Mouse (Mus musculus): ENCODE results near the gene Traf3ip2. TPM values are rescaled to one million over a fixed set of nuclear protein-coding genes. Genes with fewer than 3 reads are reported as not detected.

Gene Traf3ip2
- polyA plus RNA-seq, 1 experiment from 2014 or later: 6.0 TPM

DNA sequence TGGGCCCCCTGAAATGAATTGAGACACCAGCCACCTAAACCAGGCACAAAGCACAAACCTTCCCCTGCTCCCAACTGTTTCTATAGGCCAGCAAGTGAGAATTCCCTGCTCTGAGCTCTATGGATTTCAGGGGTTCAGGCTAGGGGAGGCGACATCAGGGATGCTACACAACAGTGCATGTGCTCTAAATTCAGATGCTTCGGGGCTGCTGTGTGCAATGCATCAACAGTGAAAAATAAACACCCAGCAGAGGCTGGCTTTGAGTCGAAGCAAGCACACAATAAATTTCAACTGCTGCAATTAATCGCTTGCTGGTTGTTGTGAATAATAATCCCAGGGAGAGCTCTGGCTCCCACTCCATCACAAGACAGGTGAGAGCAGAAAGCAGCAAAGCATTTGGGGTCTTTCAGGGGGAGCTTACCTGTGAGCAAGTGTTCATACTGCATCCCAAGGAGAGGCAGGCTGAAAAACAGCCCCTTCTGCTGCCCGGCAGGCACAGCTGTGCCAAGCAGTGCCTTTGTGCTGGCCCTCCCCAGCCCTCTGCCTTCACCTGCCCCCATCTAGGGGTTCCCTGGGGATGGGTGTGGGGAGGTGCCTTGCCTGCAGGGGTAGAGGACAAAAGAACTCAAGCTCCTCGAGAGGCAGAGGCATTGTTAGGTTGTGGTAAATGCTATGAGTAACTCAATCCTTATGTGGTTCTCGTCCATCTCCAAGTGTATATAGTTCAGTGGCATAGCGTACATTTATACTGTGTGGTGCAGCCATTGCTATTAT lies 24.6 kb upstream of the Traf3ip2 start:
- no peaks in the 10 kb centered on the region for H3K36me3 ChIP-seq (replicated peaks)
- peak; percentile 45; the same call in 1 of the 2 replicates for ATAC-seq (ENCODE audit: low FRiP score)
- H3K27ac ChIP-seq: peak overlapping the region; percentile 75
- H3K4me2 ChIP-seq: no peak overlapping the region
- H3K4me3 ChIP-seq (replicated peaks): no peak overlapping the region
- H3K9me3 ChIP-seq: peaks cover 9% of the 10 kb centered on the region; the same call in 1 of the 2 replicates
- H3K9ac ChIP-seq: no peak overlapping the region
- 55% methylated on average over 8 of the region's 8 CpGs for WGBS
- H3K4me1 ChIP-seq: peaks cover 30% of the 10 kb centered on the region
- no peaks in the 10 kb centered on the region for H3K27me3 ChIP-seq

DNA sequence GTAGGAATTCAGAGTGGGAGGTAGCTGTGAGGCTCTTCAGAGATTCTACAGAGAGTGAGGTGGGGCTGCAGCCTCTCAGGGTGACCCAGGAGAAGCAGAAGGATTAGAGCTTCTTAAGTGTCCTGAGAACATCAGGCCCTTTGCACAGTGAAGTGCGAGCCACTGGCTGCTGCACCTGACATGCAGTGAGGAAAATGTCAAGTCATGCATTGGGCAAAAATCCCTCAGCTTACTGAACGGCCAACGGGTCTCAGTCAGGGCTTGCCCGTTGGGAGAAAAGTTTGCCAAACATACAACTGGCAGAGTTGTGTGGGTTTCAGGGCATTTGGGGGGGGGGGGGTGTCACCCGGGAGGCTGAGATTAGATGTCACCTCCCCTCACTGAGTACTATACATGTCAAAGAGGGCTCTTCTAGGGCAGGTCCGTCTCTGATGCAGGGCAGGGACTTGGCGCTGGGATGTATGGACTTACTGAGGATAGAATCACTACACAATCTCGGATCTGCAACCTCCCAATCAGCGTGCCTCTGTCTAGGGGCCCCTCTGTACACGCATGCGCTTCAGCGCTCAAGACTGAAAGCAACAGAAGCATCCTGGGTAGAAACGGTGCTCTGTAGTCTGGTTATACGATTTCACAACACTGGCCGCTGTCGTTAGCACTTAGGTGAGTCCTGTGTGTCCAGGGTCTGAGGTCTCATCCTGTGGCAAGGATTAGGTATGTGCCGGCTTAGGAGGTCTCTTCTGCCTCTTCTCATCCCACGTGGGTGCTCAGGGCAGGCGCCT lies 22.8 kb upstream of the Traf3ip2 start:
- Histone ChIP-seq H3K4me1 (peaks cover 30% of the 10 kb centered on the region), H3K4me2 (no peak overlapping the region), H3K4me3 (replicated peaks) (no peak overlapping the region), H3K27me3 (no peaks in the 10 kb centered on the region), H3K9me3 (peaks cover 19% of the 10 kb centered on the region; the same call in 1 of the 2 replicates), H3K27ac (no peak overlapping the region), H3K36me3 (replicated peaks) (no peaks in the 10 kb centered on the region), H3K9ac (no peak overlapping the region)
- no peak for ATAC-seq (ENCODE audit: low FRiP score)
- WGBS: 82% methylated on average over 19 of the region's 19 CpGs

DNA sequence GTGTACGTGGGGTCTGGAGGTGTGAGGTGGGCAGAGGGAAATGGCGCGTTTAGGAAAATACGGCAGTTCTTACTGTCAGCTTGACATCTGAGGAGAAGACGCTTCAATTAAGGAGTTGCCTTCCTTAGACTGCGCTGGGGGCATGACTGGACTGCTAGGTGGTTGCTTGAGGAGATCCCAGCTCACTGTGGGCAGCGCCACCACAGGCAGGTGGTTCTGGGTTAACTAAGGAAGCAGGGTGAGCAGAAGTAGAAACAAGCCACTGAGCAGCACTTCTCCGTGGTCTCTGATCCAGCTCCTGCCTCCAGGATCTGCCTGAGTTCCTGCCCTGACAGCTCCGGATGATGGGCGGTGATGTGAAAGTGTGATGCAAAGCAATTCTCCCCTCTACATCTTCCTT lies 22.1 kb upstream of the Traf3ip2 start:
- Histone ChIP-seq H3K4me3 (replicated peaks) (no peak overlapping the region), H3K4me1 (peaks cover 30% of the 10 kb centered on the region), H3K9ac (no peak overlapping the region), H3K27me3 (no peaks in the 10 kb centered on the region), H3K36me3 (replicated peaks) (no peaks in the 10 kb centered on the region), H3K4me2 (no peak overlapping the region), H3K9me3 (peaks cover 19% of the 10 kb centered on the region; the same call in 1 of the 2 replicates), H3K27ac (no peak overlapping the region)
- ATAC-seq (ENCODE audit: low FRiP score): no peak
- 90% methylated on average over 10 of the region's 10 CpGs for WGBS

DNA sequence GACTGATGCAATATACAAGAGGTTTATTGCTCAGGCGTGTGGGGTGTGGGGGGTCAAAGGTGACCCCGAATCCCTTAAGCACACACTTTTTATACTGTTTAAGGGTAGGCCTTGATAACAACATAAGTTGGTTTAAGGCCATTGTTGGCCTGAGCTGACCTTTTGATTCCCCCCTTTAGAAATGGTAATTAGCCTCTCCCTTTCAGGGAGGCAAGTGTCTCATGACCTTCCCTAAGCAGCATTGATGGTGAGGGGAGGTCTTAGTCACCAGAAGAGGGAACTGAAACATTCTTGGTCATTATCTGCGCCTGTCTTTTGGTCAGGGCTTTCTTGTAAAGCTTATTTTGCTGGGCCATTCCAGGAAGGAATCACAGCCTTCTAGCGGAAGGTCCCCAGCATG lies 20.2 kb upstream of the Traf3ip2 start:
- 69% methylated on average over 4 of the region's 4 CpGs for WGBS
- no peak overlapping the region for H3K4me2 ChIP-seq

DNA sequence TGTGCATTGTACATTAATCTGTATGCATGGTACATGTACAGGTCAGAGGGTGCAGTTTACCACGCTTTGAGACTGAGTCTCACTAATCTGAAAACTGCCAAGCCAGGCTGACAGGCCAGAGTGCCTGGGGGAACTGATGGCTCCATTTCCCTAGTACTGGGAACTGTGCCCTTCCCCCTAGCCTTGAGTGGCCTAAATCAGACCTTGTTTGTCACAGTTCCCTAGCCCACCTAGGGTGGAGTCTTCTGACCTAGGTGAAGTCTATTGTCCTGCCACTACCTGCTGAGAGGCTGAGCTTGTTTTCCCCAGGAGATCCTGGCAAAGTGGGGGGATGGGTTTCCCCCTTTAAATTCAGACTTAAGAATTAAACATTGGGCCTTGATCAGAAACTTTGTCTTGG lies 18.0 kb upstream of the Traf3ip2 start:
- 71% methylated on average over 1 of the region's 1 CpGs for WGBS
- Histone ChIP-seq H3K36me3 (replicated peaks) (no peaks in the 10 kb centered on the region), H3K4me3 (replicated peaks) (no peak overlapping the region), H3K9me3 (peaks cover 19% of the 10 kb centered on the region; the same call in 1 of the 2 replicates), H3K9ac (no peak overlapping the region), H3K27me3 (no peaks in the 10 kb centered on the region), H3K4me2 (no peak overlapping the region), H3K27ac (no peak overlapping the region), H3K4me1 (peaks cover 18% of the 10 kb centered on the region)
- ATAC-seq (ENCODE audit: low FRiP score): no peak

More for the DNA sequence above, 20.2 kb upstream of the Traf3ip2 start:
- no peak overlapping the region for H3K9ac ChIP-seq
- no peak for ATAC-seq (ENCODE audit: low FRiP score)
- no peaks in the 10 kb centered on the region for H3K36me3 ChIP-seq (replicated peaks)
- H3K27ac ChIP-seq: no peak overlapping the region
- H3K27me3 ChIP-seq: no peaks in the 10 kb centered on the region
- peaks cover 19% of the 10 kb centered on the region; the same call in 1 of the 2 replicates for H3K9me3 ChIP-seq
- peaks cover 28% of the 10 kb centered on the region for H3K4me1 ChIP-seq
- H3K4me3 ChIP-seq (replicated peaks): no peak overlapping the region

DNA sequence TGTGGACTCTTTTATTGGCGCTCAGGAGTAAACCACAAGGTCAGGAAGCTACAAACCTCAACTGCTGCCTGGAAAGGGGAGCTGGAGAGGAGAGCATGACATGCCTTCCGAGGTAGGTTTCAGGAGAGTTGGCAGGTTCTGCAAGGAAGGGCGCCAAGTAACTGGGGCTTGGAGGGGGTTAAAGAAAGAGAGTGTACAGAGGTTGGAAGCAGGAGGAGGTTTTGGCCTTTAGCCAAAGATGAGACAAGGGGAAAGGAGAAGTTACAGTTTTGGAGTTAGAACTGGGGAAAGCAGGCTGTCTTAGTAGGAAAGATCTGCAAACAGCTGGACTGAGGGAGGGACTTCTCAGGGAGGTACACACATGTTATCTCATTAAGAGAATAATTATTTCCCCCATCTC lies 16.9 kb upstream of the Traf3ip2 start:
- no peak for ATAC-seq (ENCODE audit: low FRiP score)
- Histone ChIP-seq H3K9me3 (peaks cover 19% of the 10 kb centered on the region; the same call in 1 of the 2 replicates), H3K36me3 (replicated peaks) (no peaks in the 10 kb centered on the region), H3K9ac (no peak overlapping the region), H3K27ac (0 out of 2 replicates have a peak overlapping the region, but pooled peaks have one; percentile 19), H3K4me3 (replicated peaks) (no peak overlapping the region), H3K4me1 (peaks cover 13% of the 10 kb centered on the region), H3K4me2 (no peak overlapping the region), H3K27me3 (no peaks in the 10 kb centered on the region)
- WGBS: 76% methylated on average over 3 of the region's 3 CpGs

DNA sequence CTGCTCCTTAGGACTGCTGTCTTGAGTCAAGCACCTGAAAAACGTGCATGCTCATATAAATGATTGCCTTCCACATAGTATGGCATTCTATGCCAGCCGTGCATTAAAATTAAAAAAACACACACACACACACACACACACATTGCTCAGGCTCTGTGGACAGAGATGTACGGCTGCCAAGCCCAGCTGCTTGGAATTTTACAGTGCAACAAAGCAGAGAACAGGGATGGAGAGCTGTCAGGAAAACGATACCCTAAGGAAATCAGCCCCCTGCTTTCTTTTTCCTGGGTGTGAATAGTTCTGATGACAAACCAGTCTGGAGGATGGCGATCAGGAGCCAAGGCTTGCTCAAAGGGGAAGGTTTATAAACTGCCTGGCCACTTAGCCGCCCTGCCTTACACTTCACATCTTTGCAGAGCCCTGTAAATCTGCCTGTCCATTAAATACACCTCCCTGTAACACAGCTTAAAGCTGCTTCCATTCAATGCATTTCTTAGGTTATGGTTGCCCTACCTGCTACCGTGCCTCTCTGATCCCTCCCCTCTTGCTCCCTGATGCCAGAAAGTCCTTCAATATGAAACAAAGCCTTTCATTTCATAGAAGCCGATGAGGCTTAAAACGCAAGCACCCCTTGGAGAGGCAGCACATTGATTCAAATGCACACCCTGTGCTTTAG lies 15.5 kb upstream of the Traf3ip2 start:
- no peaks in the 10 kb centered on the region for H3K27me3 ChIP-seq

DNA sequence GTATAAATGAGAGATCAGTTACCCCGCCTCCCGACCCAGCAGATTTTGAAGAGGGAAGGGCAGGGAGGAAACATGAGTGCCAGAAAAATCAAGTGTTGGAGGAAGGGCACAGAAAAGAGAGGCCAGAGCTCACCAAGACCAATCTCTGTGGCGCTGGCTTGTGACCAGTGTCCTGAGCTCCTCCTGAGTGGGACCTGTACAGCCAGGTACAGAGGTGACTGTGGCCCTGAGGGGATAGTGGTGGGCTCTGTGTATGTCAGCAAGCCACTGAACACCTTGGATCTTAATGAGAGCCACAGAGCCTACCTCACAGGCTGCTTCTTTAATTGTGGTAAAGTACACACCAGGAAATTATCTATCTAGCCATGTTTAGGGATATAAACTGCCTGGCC lies 14.9 kb upstream of the Traf3ip2 start:
- no peak overlapping the region for H3K9ac ChIP-seq
- peaks cover 14% of the 10 kb centered on the region; the same call in 1 of the 2 replicates for H3K9me3 ChIP-seq
- no peaks in the 10 kb centered on the region for H3K27me3 ChIP-seq
- WGBS: 37% methylated on average over 3 of the region's 3 CpGs
- no peaks in the 10 kb centered on the region for H3K36me3 ChIP-seq (replicated peaks)
- no peak overlapping the region for H3K4me2 ChIP-seq
- H3K4me1 ChIP-seq: peaks cover 13% of the 10 kb centered on the region
- peak overlapping the region; percentile 71; the same call in 1 of the 2 replicates for H3K27ac ChIP-seq
- H3K4me3 ChIP-seq (replicated peaks): no peak overlapping the region
- no peak for ATAC-seq (ENCODE audit: low FRiP score)

More for the DNA sequence above, 15.5 kb upstream of the Traf3ip2 start:
- peak overlapping the region; percentile 71 for H3K27ac ChIP-seq
- WGBS: 35% methylated on average over 9 of the region's 9 CpGs
- H3K9me3 ChIP-seq: peaks cover 19% of the 10 kb centered on the region; the same call in 1 of the 2 replicates
- H3K36me3 ChIP-seq (replicated peaks): no peaks in the 10 kb centered on the region
- no peak overlapping the region for H3K4me2 ChIP-seq
- H3K4me3 ChIP-seq (replicated peaks): no peak overlapping the region
- ATAC-seq (ENCODE audit: low FRiP score): no peak
- H3K9ac ChIP-seq: no peak overlapping the region
- peaks cover 13% of the 10 kb centered on the region for H3K4me1 ChIP-seq

DNA sequence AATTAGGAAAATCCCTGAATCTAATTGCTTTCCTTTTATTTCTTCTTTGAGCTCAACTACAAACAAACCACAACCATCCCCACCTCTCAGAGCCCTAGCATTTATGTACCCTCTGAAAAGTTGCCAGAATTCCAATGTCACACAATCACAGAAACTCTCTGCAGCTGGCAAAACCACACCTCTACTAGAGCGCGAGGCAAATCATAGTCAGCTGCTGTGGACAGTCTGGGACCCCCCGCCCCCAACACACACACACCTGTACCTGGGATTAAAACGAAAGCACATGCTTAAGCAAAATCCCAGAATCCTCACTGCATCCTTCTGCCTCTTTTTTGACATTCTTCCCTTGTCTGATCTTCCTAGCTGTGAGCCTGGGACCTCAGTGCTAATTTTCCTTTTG lies 13.1 kb upstream of the Traf3ip2 start:
- Histone ChIP-seq H3K4me3 (replicated peaks) (no peak overlapping the region), H3K36me3 (replicated peaks) (no peaks in the 10 kb centered on the region), H3K27ac (no peak overlapping the region), H3K9ac (no peak overlapping the region), H3K4me1 (peaks cover 13% of the 10 kb centered on the region), H3K9me3 (0 out of 2 replicates have a peak, but pooled peaks cover 4% of the 10 kb centered on the region), H3K27me3 (no peaks in the 10 kb centered on the region), H3K4me2 (no peak overlapping the region)
- no peak for ATAC-seq (ENCODE audit: low FRiP score)
- 91% methylated on average over 4 of the region's 4 CpGs for WGBS

DNA sequence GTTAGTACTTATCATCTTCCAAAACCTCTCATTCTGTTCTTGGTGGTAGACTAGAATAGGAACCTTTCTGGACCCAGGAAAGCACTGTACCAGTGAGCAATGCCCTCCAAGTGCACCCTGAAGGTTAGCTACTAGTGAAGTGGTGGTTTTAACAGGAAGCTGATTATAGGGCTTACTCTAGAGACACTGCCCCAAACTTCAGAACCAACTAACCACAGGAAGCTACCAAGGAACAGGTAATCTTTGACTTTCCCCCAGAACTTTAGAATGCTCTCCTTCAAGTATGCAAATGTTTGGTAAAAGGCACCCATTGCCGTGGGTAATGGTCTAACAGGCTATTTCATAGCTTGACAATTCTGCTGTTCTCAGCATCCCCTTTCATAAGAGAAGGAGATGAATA lies 12.6 kb upstream of the Traf3ip2 start:
- no peak overlapping the region for H3K4me3 ChIP-seq (replicated peaks)
- H3K36me3 ChIP-seq (replicated peaks): no peaks in the 10 kb centered on the region
- H3K4me1 ChIP-seq: peaks cover 13% of the 10 kb centered on the region
- no peaks in the 10 kb centered on the region for H3K27me3 ChIP-seq
- H3K4me2 ChIP-seq: no peak overlapping the region
- WGBS: 88% methylated on average over 1 of the region's 1 CpGs
- 0 out of 2 replicates have a peak, but pooled peaks cover 6% of the 10 kb centered on the region for H3K9me3 ChIP-seq
- no peak for ATAC-seq (ENCODE audit: low FRiP score)
- H3K27ac ChIP-seq: no peak overlapping the region
- H3K9ac ChIP-seq: no peak overlapping the region

DNA sequence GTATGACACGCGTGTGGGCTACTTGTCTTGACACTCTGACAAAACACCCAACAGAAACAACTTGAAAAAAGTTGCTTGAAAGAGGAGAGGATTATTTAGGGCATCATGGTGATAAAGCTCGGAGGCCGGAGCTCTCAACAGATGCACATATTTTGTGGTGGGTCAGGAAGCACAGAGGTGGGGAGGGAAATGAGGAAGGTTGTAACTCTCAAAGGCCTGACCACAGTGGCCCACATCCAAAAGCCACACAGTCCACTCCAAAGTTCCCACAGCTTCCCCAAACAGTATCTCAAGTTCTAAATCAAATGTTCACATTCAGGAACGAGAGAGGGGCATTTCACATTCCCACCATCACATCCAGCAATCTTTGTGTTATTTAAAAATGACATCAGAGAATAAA lies 11.7 kb upstream of the Traf3ip2 start:
- 0 out of 2 replicates have a peak, but pooled peaks cover 8% of the 10 kb centered on the region for H3K9me3 ChIP-seq
- no peak overlapping the region for H3K4me3 ChIP-seq (replicated peaks)
- H3K36me3 ChIP-seq (replicated peaks): no peaks in the 10 kb centered on the region
- H3K9ac ChIP-seq: no peak overlapping the region
- no peak overlapping the region for H3K27ac ChIP-seq
- H3K4me1 ChIP-seq: peaks cover 13% of the 10 kb centered on the region
- no peaks in the 10 kb centered on the region for H3K27me3 ChIP-seq
- no peak for ATAC-seq (ENCODE audit: low FRiP score)
- no peak overlapping the region for H3K4me2 ChIP-seq
- 91% methylated on average over 5 of the region's 5 CpGs for WGBS

DNA sequence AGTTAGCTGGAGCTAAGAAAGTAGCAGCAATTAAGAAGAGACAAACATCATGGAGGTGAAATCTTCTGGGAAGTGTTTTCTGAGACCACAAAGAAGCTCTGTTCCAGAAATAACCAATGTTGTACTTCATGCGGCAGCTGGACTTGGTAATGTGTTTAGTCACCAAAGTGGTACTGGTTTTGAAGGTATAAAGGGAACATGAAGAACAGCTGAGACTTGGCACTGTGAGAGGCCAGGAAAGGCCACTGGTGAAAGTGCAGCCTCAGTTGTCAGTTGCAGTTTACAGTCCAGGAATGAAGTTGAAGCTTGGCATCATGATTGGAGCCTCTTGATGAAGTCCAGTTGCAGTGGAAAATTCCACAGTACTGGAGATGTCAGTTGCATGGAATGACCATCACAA lies 6.3 kb upstream of the Traf3ip2 start:
- WGBS: 100% methylated on average over 1 of the region's 1 CpGs
- H3K36me3 ChIP-seq (replicated peaks): no peaks in the 10 kb centered on the region
- no peak for ATAC-seq (ENCODE audit: low FRiP score)
- no peak overlapping the region for H3K27ac ChIP-seq
- no peaks in the 10 kb centered on the region for H3K4me1 ChIP-seq
- H3K4me3 ChIP-seq (replicated peaks): no peak overlapping the region
- H3K4me2 ChIP-seq: no peak overlapping the region
- H3K9ac ChIP-seq: no peak overlapping the region
- H3K9me3 ChIP-seq: 0 out of 2 replicates have a peak, but pooled peaks cover 8% of the 10 kb centered on the region
- H3K27me3 ChIP-seq: no peaks in the 10 kb centered on the region

Data from forebrain, embryonic 12.5 days (tissue).